Mouse (Mus musculus) olfactory bulb, adult 2 months (tissue): ENCODE measurements at regions not wholly inside any gene's neighbourhood (a gene's known extent, or its start where the extent isn't known, plus 50 kb on each side); places are given as distances from the start of the nearest gene placed in this dataset.

Experiments
- CTCF ChIP-seq: fragments of 200-500 bp; IDR thresholded peaks from 2 replicates; pipeline ENCODE4 v1.5.1; 2012; ENCODE audit warnings: low read depth, mild to moderate bottlenecking, low read length, moderate library complexity; ENCODE audit not compliant: insufficient read depth
- POLR2A ChIP-seq: fragments of 200-500 bp; IDR thresholded peaks from 2 replicates; pipeline ENCODE4 v1.6.1; 2012; ENCODE audit warnings: mild to moderate bottlenecking, low read depth, low read length, moderate library complexity; ENCODE audit not compliant: insufficient read depth

- no peak for TF ChIP-seq CTCF
- no peak for TF ChIP-seq POLR2A
Measured at GRCm38 (mm10) chr10:111680919-111681318, 174.8 kb downstream of the Phlda1 start.
